Mouse (Mus musculus) adrenal gland, postnatal 10 days (tissue): Measurements from ENCODE around the gene Plpp7. TPM values are rescaled to one million over a fixed set of nuclear protein-coding genes. Genes with fewer than 3 reads are reported as not detected.

Source experiments
- microRNA-seq: library from miRNA; unstranded; fragments of <30 nt; microRNA quantifications from one replicate; pipeline ENCODE4 v1.2.0, GENCODE M21; 2021
- total RNA-seq, 2 experiments: library from RNA; stranded (reverse); gene quantifications; 2 replicates each; pipeline ENCODE4 v1.2.3; 2021

The Plpp7 gene
- total RNA-seq, 2 experiments from 2014 or later, result 3.9 to 8.6 TPM

Small RNA genes lying within 50 kb of the gene (microRNA-seq; reads per million reads assigned to microRNA genes)
- gene Mir7674, result 1.4 reads per million

Other genes starting within 250 kb of the Plpp7 start
- under 1 TPM; 0.27 to 0.39 TPM for gene Fibcd1, start 249.5 kb upstream of the Plpp7 start, total RNA-seq
- gene Lamc3, start 208.2 kb upstream of the Plpp7 start, total RNA-seq, result 10 to 100 TPM; 11.3 to 11.4 TPM
- 10 to 100 TPM in 1 of 2 experiments, 1 to 10 TPM in 1; 8.3 to 14.1 TPM for gene Aif1l, start 145.4 kb upstream of the Plpp7 start, total RNA-seq
- 10 to 100 TPM; 47.4 to 57.8 TPM for gene Nup214, start 121.1 kb upstream of the Plpp7 start, total RNA-seq
- 1 to 10 TPM; 3.2 to 5.4 TPM for gene Fam78a, start 10.7 kb upstream of the Plpp7 start, total RNA-seq
- gene Prrc2b, start 55.6 kb downstream of the Plpp7 start, total RNA-seq, result 100 to 1,000 TPM in 1 of 2 experiments, 10 to 100 TPM in 1; 83.4 to 102 TPM
- gene Pomt1, start 141.1 kb downstream of the Plpp7 start, total RNA-seq, result 10 to 100 TPM; 29.9 to 49.3 TPM
- 100 to 1,000 TPM; 129 to 184 TPM for gene Uck1, start 164.6 kb downstream of the Plpp7 start, total RNA-seq
- gene Golga2, start 191.9 kb downstream of the Plpp7 start, total RNA-seq, result 10 to 100 TPM; 62.1 to 77.3 TPM
- 100 to 1,000 TPM; 248 to 255 TPM for gene Swi5, start 192.5 kb downstream of the Plpp7 start, total RNA-seq